In genomic region chr11:62853334-62853733, GRCm38 (mm10) we compare ENCODE assay signal across 14 mouse cellular contexts.
"Had no signal": no experiment of that assay in that cellular context is flagged by ENCODE, and none has a peak within 500 bp of the region (broad histone marks: within the 10 kb centered on the region; RNA-seq: fewer than 3 reads in every experiment).

No protein-coding gene starts in this region.

- H3K9me3 ChIP-seq: limb, embryonic 10.5 days; neural tube, embryonic 13.5 days had no signal

- ATAC-seq: inflammation-experienced regulatory T-cells, adult 6 months; intestine, postnatal 0 days; lung, postnatal 0 days; midbrain, embryonic 16.5 days had no signal

- H3K4me3 ChIP-seq: limb, embryonic 10.5 days; neural tube, embryonic 13.5 days had no signal

- H3K4me1 ChIP-seq: neural tube, embryonic 13.5 days had no signal

- H3K9ac ChIP-seq: neural tube, embryonic 13.5 days had no signal

- H3K27ac ChIP-seq: limb, embryonic 10.5 days; neural tube, embryonic 13.5 days had no signal

- DNase-seq: kidney, postnatal 14 days; lung, adult 2 months; lung, postnatal 36 days; retina, postnatal 1 day; right cerebral cortex, postnatal 4 days; spleen, adult 18-20 months; thymus, postnatal 14 days had no signal

- H3K36me3 ChIP-seq: limb, embryonic 10.5 days; neural tube, embryonic 13.5 days had no signal

- H3K27me3 ChIP-seq: neural tube, embryonic 13.5 days had no signal

- H3K4me2 ChIP-seq: midbrain, embryonic 11.5 days; neural tube, embryonic 13.5 days had no signal
